Mouse (Mus musculus): ENCODE results near the gene Il13. TPM values are rescaled to one million over a fixed set of nuclear protein-coding genes. Genes with fewer than 3 reads are reported as not detected.
A peak's percentile ranks its signal among the peaks of the same experiment; 100 is the strongest.

Il13 gene
- polyA plus RNA-seq, 1 experiment from 2014 or later = not detected

DNA sequence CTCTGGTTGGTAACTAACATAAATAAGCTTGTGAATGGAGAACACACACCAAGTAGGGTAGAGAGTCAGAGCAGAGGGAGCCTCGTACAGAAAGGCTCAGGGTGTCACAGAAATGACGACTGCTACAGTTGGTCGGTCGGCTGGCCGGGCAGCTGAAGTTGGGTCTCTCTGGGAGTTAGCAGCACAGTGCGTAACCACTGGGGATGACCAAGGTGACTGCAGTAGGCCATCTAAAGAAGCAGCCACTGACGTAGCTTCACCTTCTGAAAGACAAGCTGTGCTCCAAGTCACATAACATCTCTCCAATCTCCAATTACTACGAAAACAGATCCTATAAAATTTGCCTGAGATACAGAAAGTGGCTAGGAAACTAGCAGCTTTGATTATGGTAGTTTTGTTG is 22.9 kb upstream of the Il13 start:
- no peak overlapping the region for H3K4me3 ChIP-seq (ENCODE audit: low read depth, low read length)
- ATAC-seq (no peak), DNase-seq (ENCODE audit: low spot score) (no peak)
- no peaks in the 10 kb centered on the region for H3K27me3 ChIP-seq (replicated peaks; ENCODE audit: control insufficient read depth, insufficient read depth, low read length)
- H3K27ac ChIP-seq (ENCODE audit: low read depth, low read length) = no peak overlapping the region
- H3K4me1 ChIP-seq (ENCODE audit: control insufficient read depth, insufficient read depth, low read length) = no peaks in the 10 kb centered on the region
- no peaks in the 10 kb centered on the region for H3K36me3 ChIP-seq (ENCODE audit: control insufficient read depth, insufficient read depth, low read length)
- H3K9me3 ChIP-seq (replicated peaks; ENCODE audit: control insufficient read depth, low read length) = no peaks in the 10 kb centered on the region
- H3K4me2 ChIP-seq (ENCODE audit: low read length) = no peak overlapping the region
- H3K9ac ChIP-seq (ENCODE audit: low read length) = no peak overlapping the region
- 87% methylated on average over 8 of the region's 8 CpGs for WGBS

DNA sequence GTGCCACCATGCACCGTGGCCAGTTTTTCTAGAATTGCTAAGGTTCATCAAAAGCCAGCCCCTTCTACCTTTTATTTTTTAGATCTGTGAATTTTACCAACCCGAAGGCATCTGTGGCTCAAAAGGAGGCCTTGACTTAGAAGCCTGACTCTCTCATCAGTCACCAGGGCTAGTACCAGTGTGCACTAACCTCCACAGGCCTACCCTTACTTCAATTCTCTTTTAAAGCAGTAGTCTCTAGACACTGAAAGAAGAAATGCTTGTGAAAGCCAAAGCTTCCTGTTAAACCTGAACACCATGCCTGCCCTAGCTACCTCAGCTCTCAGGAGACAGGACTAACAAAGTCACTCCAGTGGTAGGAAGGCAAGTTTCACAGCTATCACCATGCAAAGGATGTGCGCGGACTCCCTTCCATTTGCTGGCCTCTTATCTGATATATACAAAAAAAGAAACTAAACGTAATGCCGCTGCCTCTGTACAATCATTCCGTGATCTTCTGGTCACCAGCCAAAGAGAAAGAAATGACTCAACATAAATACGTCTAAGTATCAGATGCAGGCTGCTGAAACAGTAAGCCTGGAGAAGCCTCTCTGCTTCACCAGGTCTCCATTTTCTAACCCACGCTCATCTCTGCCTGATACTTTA is 22.2 kb upstream of the Il13 start:
- DNase-seq (ENCODE audit: low spot score) (no peak), ATAC-seq (no peak)
- H3K27me3 ChIP-seq (replicated peaks; ENCODE audit: control insufficient read depth, insufficient read depth, low read length) = no peaks in the 10 kb centered on the region
- no peak overlapping the region for H3K4me3 ChIP-seq (ENCODE audit: low read depth, low read length)
- WGBS = 89% methylated on average over 9 of the region's 9 CpGs
- no peaks in the 10 kb centered on the region for H3K9me3 ChIP-seq (replicated peaks; ENCODE audit: control insufficient read depth, low read length)
- peaks cover 6% of the 10 kb centered on the region; the same call in 1 of the 2 replicates for H3K36me3 ChIP-seq (ENCODE audit: control insufficient read depth, insufficient read depth, low read length)
- H3K27ac ChIP-seq (ENCODE audit: low read depth, low read length) = no peak overlapping the region
- no peaks in the 10 kb centered on the region for H3K4me1 ChIP-seq (ENCODE audit: control insufficient read depth, insufficient read depth, low read length)
- no peak overlapping the region for H3K9ac ChIP-seq (ENCODE audit: low read length)
- H3K4me2 ChIP-seq (ENCODE audit: low read length) = no peak overlapping the region

DNA sequence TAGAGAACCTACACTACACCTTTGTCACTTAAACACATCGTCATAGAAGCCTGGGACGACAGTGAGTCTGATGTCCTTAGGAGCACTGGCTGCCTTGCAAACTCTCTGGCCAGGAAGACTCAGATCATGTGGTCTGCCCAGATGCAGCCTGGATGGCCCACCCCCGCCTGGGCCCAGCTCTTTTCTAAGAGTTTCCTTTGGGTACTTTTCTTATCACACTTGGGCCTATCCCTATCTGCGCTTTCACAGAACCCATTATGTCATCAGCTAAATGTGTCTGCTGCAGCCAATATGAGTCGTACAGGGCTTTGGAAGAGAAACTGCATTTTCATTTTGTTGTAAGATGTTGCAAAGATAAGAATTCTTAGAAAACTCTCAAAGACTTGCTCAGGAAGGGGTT is 20.5 kb upstream of the Il13 start:
- no peaks in the 10 kb centered on the region for H3K9me3 ChIP-seq (replicated peaks; ENCODE audit: control insufficient read depth, low read length)
- DNase-seq (ENCODE audit: low spot score) (no peak), ATAC-seq (no peak)
- H3K27ac ChIP-seq (ENCODE audit: low read depth, low read length) = no peak overlapping the region
- H3K4me1 ChIP-seq (ENCODE audit: control insufficient read depth, insufficient read depth, low read length) = no peaks in the 10 kb centered on the region
- H3K4me3 ChIP-seq (ENCODE audit: low read depth, low read length) = no peak overlapping the region
- H3K36me3 ChIP-seq (ENCODE audit: control insufficient read depth, insufficient read depth, low read length) = peaks cover 20% of the 10 kb centered on the region
- WGBS = 90% methylated on average over 5 of the region's 5 CpGs
- no peaks in the 10 kb centered on the region for H3K27me3 ChIP-seq (replicated peaks; ENCODE audit: control insufficient read depth, insufficient read depth, low read length)
- no peak overlapping the region for H3K9ac ChIP-seq (ENCODE audit: low read length)
- H3K4me2 ChIP-seq (ENCODE audit: low read length) = no peak overlapping the region

DNA sequence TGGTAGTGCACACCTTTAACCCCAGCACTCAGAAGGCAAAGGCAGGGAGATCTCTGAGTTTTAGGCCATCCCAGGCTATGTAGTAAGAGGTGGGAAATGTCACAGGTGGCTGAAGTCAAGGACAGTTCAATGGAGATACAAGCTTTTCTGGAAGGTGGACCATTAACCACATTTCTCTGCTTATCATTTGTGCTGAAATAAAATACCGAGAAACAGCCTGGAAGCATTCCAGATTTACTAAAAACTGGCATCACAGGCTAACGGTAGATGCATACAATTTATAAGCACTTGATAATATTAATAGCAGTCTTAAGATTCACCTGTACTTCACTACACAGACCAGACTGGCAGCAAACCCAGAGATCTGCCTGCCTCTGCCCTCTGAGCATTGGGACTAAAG is 17.9 kb upstream of the Il13 start:
- Histone ChIP-seq H3K4me3 (ENCODE audit: low read depth, low read length) (no peak overlapping the region), H3K9me3 (replicated peaks; ENCODE audit: control insufficient read depth, low read length) (no peaks in the 10 kb centered on the region), H3K36me3 (ENCODE audit: control insufficient read depth, insufficient read depth, low read length) (peaks cover 27% of the 10 kb centered on the region), H3K9ac (ENCODE audit: low read length) (no peak overlapping the region), H3K27me3 (replicated peaks; ENCODE audit: control insufficient read depth, insufficient read depth, low read length) (no peaks in the 10 kb centered on the region), H3K4me1 (ENCODE audit: control insufficient read depth, insufficient read depth, low read length) (no peaks in the 10 kb centered on the region), H3K4me2 (ENCODE audit: low read length) (no peak overlapping the region), H3K27ac (ENCODE audit: low read depth, low read length) (no peak overlapping the region)
- 92% methylated on average over 2 of the region's 2 CpGs for WGBS
- ATAC-seq = no peak
- no peak for DNase-seq (ENCODE audit: low spot score)

DNA sequence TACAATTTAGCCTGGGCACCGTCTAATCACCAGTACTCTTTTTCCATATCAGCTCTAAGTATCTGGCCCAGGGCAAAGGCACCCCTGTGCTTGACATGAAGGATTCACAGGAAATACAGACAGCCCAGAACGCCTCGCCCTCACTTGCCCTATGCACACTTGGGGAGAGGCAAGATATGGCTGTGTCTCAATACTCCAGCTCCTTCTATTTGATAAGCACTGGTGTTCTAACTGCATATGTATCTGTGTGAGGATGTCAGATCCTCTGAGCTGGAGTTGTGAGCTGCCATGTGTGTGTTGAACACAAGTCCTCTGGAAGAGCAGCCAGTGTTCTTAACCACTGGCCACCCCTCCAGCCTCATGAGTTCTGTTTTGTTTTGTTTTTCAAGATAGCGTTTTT is 16.9 kb upstream of the Il13 start:
- Histone ChIP-seq H3K27me3 (replicated peaks; ENCODE audit: control insufficient read depth, insufficient read depth, low read length) (no peaks in the 10 kb centered on the region), H3K27ac (ENCODE audit: low read depth, low read length) (no peak overlapping the region), H3K9ac (ENCODE audit: low read length) (no peak overlapping the region), H3K4me3 (ENCODE audit: low read depth, low read length) (no peak overlapping the region), H3K9me3 (replicated peaks; ENCODE audit: control insufficient read depth, low read length) (no peaks in the 10 kb centered on the region), H3K4me1 (ENCODE audit: control insufficient read depth, insufficient read depth, low read length) (no peaks in the 10 kb centered on the region), H3K4me2 (ENCODE audit: low read length) (no peak overlapping the region), H3K36me3 (ENCODE audit: control insufficient read depth, insufficient read depth, low read length) (peaks cover 27% of the 10 kb centered on the region)
- ATAC-seq (no peak), DNase-seq (ENCODE audit: low spot score) (no peak)
- WGBS = 91% methylated on average over 4 of the region's 4 CpGs

DNA sequence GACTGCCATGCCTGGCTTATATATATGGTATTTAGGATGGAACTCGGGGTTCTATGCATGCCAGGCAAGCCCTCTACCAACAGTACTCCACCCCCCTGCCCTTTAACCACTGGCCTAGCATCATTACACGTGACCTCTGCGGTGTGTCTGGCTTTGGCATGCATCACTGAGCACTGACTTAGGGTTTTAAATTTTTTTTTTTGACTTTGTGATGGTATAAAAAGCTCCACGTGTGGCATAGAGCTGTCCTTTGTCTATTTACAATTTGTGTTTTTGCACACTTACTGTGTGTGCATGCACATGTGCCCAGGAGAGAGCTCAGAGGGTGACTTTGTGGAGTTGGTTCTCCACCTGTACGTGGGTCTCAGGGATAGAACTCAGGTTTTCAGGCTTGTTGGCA is 9.5 kb upstream of the Il13 start:
- Histone ChIP-seq H3K9ac (ENCODE audit: low read length) (no peak overlapping the region), H3K4me2 (ENCODE audit: low read length) (no peak overlapping the region), H3K4me1 (ENCODE audit: control insufficient read depth, insufficient read depth, low read length) (no peaks in the 10 kb centered on the region), H3K27me3 (replicated peaks; ENCODE audit: control insufficient read depth, insufficient read depth, low read length) (no peaks in the 10 kb centered on the region), H3K4me3 (ENCODE audit: low read depth, low read length) (no peak overlapping the region), H3K36me3 (ENCODE audit: control insufficient read depth, insufficient read depth, low read length) (0 out of 2 replicates have a peak, but pooled peaks cover 4% of the 10 kb centered on the region), H3K9me3 (replicated peaks; ENCODE audit: control insufficient read depth, low read length) (no peaks in the 10 kb centered on the region), H3K27ac (ENCODE audit: low read depth, low read length) (no peak overlapping the region)
- ATAC-seq (no peak), DNase-seq (ENCODE audit: low spot score) (no peak)
- WGBS = 72% methylated on average over 5 of the region's 5 CpGs

DNA sequence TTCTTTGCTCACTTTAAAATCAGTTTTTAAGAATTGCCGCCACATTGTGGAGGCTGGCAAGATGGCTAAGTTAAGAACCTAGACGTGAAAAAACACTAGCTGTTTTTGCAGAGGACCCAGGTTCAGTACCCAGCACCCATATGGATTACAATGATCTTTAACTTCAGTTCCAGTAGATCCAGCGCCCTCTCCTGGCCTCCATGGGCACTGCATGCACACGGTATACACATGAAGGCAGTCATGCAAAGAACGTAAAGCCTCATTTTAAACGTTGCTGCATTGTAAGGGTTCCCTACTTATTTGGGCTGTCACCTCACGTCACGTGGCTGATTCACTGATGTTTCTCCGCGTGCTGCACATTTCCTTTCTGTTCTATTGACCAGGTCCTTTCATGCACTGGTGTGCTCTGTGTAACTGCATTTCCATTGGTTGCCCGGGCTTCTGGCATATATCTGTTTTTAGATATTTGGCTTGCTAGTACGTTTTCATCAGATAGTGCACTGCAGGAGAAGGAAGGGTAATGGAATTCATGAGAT is 8.3 kb upstream of the Il13 start:
- H3K36me3 ChIP-seq (ENCODE audit: control insufficient read depth, insufficient read depth, low read length) = no peaks in the 10 kb centered on the region
- no peak overlapping the region for H3K4me3 ChIP-seq (ENCODE audit: low read depth, low read length)
- DNase-seq (ENCODE audit: low spot score) = no peak
- H3K9me3 ChIP-seq (replicated peaks; ENCODE audit: control insufficient read depth, low read length) = no peaks in the 10 kb centered on the region
- H3K27me3 ChIP-seq (replicated peaks; ENCODE audit: control insufficient read depth, insufficient read depth, low read length) = no peaks in the 10 kb centered on the region
- ATAC-seq = no peak
- H3K27ac ChIP-seq (ENCODE audit: low read depth, low read length) = no peak overlapping the region
- no peaks in the 10 kb centered on the region for H3K4me1 ChIP-seq (ENCODE audit: control insufficient read depth, insufficient read depth, low read length)
- H3K9ac ChIP-seq (ENCODE audit: low read length) = no peak overlapping the region
- 78% methylated on average over 12 of the region's 12 CpGs for WGBS
- no peak overlapping the region for H3K4me2 ChIP-seq (ENCODE audit: low read length)

DNA sequence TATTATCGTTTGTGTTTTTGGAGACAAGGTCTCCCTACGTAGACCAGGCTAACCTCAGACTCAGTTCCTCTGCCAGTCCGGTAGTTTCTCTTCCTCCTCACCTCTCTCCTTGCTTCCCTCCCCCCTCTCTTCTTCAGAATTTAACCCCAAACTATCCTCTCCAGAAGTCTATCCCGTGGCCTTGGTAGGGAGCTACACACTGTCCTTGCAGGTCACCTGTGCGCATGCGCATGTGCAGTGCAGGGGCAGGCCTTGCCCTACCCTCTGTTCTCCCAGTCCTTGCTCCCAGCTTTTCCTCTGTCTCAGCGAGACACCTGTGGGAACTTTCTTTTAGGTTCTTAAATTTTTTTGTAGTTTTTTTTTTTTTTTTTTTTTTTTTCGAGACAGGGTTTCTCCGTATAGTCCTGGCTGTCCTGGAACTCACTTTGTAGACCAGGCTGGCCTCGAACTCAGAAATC is 3.3 kb upstream of the Il13 start:
- 0 out of 2 replicates have a peak, but pooled peaks cover 3% of the 10 kb centered on the region for H3K4me1 ChIP-seq (ENCODE audit: control insufficient read depth, insufficient read depth, low read length)
- 83% methylated on average over 9 of the region's 10 CpGs for WGBS
- no peak overlapping the region for H3K27ac ChIP-seq (ENCODE audit: low read depth, low read length)
- 0 out of 2 replicates have a peak, but pooled peaks cover 5% of the 10 kb centered on the region for H3K27me3 ChIP-seq (replicated peaks; ENCODE audit: control insufficient read depth, insufficient read depth, low read length)
- no peak for DNase-seq (ENCODE audit: low spot score)
- no peaks in the 10 kb centered on the region for H3K9me3 ChIP-seq (replicated peaks; ENCODE audit: control insufficient read depth, low read length)
- H3K36me3 ChIP-seq (ENCODE audit: control insufficient read depth, insufficient read depth, low read length) = no peaks in the 10 kb centered on the region
- no peak overlapping the region for H3K4me3 ChIP-seq (ENCODE audit: low read depth, low read length)
- no peak overlapping the region for H3K9ac ChIP-seq (ENCODE audit: low read length)
- H3K4me2 ChIP-seq (ENCODE audit: low read length) = no peak overlapping the region
- ATAC-seq = no peak

DNA sequence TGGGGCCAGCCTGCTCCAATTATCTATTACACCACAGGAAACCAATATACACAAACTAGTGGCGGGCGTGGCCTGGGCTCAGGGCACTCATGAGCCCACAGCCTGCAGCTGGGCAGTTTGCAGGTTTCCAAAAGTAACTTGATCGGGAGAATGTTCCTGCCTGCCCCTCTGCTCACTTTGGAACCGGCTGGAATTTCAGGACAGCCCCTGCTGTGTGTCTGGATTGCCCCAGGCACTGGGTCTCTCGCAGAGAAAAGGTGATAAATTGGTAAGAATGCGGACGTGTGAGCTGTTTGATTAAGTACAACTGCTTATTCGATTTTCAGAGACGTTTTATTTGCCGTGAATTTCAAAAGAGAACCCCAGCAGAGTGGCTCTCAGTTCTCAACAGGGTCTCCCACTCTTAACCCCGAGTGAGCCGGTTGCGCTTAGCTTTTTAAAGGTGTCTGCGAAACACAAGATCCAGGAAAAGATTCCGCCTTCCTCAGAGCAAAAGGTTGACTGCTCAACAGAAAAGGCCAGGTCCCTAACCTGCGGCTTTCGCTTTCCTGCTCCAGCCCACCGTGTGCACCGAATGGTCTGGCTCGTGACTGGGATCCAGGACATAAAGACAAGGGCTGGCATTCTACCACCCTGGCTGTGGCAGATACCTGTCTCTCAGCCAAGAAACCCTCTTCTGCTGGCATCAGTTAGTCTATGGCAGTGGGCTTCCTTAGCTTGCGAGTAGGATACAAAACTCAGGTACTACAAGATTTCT is 2.7 kb upstream of the Il13 start:
- H3K4me1 ChIP-seq (ENCODE audit: control insufficient read depth, insufficient read depth, low read length) = 0 out of 2 replicates have a peak, but pooled peaks cover 3% of the 10 kb centered on the region
- DNase-seq (ENCODE audit: low spot score) (peak; percentile 28), ATAC-seq (no peak)
- H3K27ac ChIP-seq (ENCODE audit: low read depth, low read length) = no peak overlapping the region
- H3K4me3 ChIP-seq (ENCODE audit: low read depth, low read length) = no peak overlapping the region
- H3K4me2 ChIP-seq (ENCODE audit: low read length) = no peak overlapping the region
- no peaks in the 10 kb centered on the region for H3K36me3 ChIP-seq (ENCODE audit: control insufficient read depth, insufficient read depth, low read length)
- H3K27me3 ChIP-seq (replicated peaks; ENCODE audit: control insufficient read depth, insufficient read depth, low read length) = 0 out of 2 replicates have a peak, but pooled peaks cover 5% of the 10 kb centered on the region
- no peaks in the 10 kb centered on the region for H3K9me3 ChIP-seq (replicated peaks; ENCODE audit: control insufficient read depth, low read length)
- WGBS = 21% methylated on average over 21 of the region's 21 CpGs
- no peak overlapping the region for H3K9ac ChIP-seq (ENCODE audit: low read length)
